ENCODE assay signal across 11 mouse cellular contexts in the genomic region with DNA sequence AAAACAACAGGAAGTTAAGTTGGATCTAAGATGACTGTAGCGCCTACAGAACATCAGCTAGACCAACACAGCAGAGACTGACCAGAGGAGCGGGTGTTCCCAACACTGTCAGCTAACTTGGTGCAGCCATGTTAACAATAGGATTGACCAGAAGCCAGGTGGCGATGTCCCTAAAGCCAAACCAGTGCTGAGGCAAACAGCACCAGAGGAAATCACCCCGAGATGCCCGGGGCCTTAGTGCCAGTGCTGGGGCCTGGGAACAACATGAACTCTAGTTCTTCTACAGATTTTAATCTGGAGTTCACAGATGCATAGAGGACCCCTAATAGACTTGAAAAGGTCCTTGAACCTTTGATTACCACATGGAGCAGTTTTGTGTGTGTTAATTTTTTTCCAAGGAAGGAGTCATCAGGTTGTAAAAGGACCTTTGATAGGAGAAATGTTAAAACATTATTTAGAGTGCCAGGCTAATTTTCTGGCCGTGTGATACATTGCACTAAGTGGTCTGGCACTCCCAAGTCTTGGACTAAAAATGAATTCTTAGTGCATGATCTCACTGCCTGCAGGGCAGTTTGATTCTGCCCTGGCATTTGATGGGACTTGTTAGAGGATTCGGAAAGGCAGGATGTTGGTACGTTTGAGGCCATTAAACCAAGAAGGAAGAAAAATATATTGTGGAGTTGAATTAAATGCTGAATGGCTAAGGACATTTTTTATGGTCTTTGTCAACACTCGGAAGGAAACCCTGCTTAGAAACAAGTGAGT.
DNase-seq lines count a peak whose midpoint lies in the region; ATAC-seq lines count a peak whose summit lies in the region.
"Had no signal": no experiment of that assay in that cellular context is flagged by ENCODE, and none has a peak within 500 bp of the region (broad histone marks: within the 10 kb centered on the region; RNA-seq: fewer than 3 reads in every experiment).

No protein-coding gene starts in this region.

- no peaks in the 10 kb centered on the region for H3K36me3 ChIP-seq in forebrain, embryonic 13.5 days (ENCODE audit: poor library complexity, severe bottlenecking)
- no peaks in the 10 kb centered on the region for H3K36me3 ChIP-seq in forebrain, embryonic 12.5 days (replicated peaks)
- no peaks in the 10 kb centered on the region for H3K36me3 ChIP-seq in stomach, embryonic 16.5 days (ENCODE audit: control insufficient read depth, insufficient read depth, low read length)
- H3K36me3 ChIP-seq: intestine, embryonic 15.5 days had no signal

- no peaks in the 10 kb centered on the region for H3K9me3 ChIP-seq in forebrain, embryonic 13.5 days (replicated peaks)
- H3K9me3 ChIP-seq in forebrain, embryonic 12.5 days, result no peaks in the 10 kb centered on the region
- no peaks in the 10 kb centered on the region for H3K9me3 ChIP-seq in stomach, embryonic 16.5 days (replicated peaks; ENCODE audit: control insufficient read depth, low read length)
- H3K9me3 ChIP-seq: intestine, embryonic 15.5 days had no signal

- no peak overlapping the region for H3K4me2 ChIP-seq in forebrain, embryonic 13.5 days
- H3K4me2 ChIP-seq in forebrain, embryonic 12.5 days, result no peak overlapping the region
- H3K4me2 ChIP-seq in stomach, embryonic 16.5 days (ENCODE audit: low read depth, low read length), result no peak overlapping the region
- H3K4me2 ChIP-seq: intestine, embryonic 15.5 days had no signal

- DNase-seq in heart, postnatal 14 days, result peak; percentile 7 to 33
- no peak for DNase-seq in heart, postnatal 36 days
- peak; percentile 30 to 34 for DNase-seq in urinary bladder, adult 18-20 months (ENCODE audit: low spot score in 2 of 2)
- no peak for DNase-seq in urinary bladder, postnatal 4 days (ENCODE audit: low spot score in 2 of 2)
- no peak for DNase-seq in ovary, postnatal 36 days (ENCODE audit: low spot score)
- DNase-seq: right cerebral cortex, postnatal 4 days had no signal

- H3K4me1 ChIP-seq in forebrain, embryonic 13.5 days, result peaks cover 32% of the 10 kb centered on the region
- peaks cover 15% of the 10 kb centered on the region for H3K4me1 ChIP-seq in forebrain, embryonic 12.5 days
- peaks cover 9% of the 10 kb centered on the region; the same call in 1 of the 2 replicates for H3K4me1 ChIP-seq in stomach, embryonic 16.5 days (ENCODE audit: control insufficient read depth, insufficient read depth, low read length)

- WGBS in forebrain, embryonic 13.5 days, result 78% methylated on average over 9 of the region's 9 CpGs
- 87% methylated on average over 9 of the region's 9 CpGs for WGBS in forebrain, embryonic 12.5 days
- WGBS in stomach, embryonic 16.5 days, result 76% methylated on average over 9 of the region's 9 CpGs

- no peak overlapping the region for H3K4me3 ChIP-seq in forebrain, embryonic 13.5 days
- H3K4me3 ChIP-seq in forebrain, embryonic 12.5 days (replicated peaks), result no peak overlapping the region
- no peak overlapping the region for H3K4me3 ChIP-seq in stomach, embryonic 16.5 days (replicated peaks; ENCODE audit: low read length)
- H3K4me3 ChIP-seq: intestine, embryonic 15.5 days had no signal

- peak; percentile 44; the same call in 1 of the 2 replicates for ATAC-seq in forebrain, embryonic 13.5 days
- ATAC-seq in forebrain, embryonic 12.5 days (ENCODE audit: low FRiP score), result no peak
- ATAC-seq in stomach, embryonic 16.5 days (ENCODE audit: insufficient read depth, low FRiP score), result no peak; the same call in 1 of the 2 replicates
- ATAC-seq: intestine, embryonic 15.5 days had no signal

- no peak overlapping the region for H3K27ac ChIP-seq in forebrain, embryonic 13.5 days
- H3K27ac ChIP-seq in forebrain, embryonic 12.5 days, result no peak overlapping the region
- peak overlapping the region; percentile 71; the same call in 1 of the 2 replicates for H3K27ac ChIP-seq in stomach, embryonic 16.5 days (ENCODE audit: low read length)
- H3K27ac ChIP-seq: intestine, embryonic 15.5 days; liver, embryonic 14.5 days had no signal

- no peaks in the 10 kb centered on the region for H3K27me3 ChIP-seq in forebrain, embryonic 13.5 days
- H3K27me3 ChIP-seq in forebrain, embryonic 12.5 days, result no peaks in the 10 kb centered on the region
- H3K27me3 ChIP-seq in stomach, embryonic 16.5 days (ENCODE audit: control insufficient read depth, insufficient read depth, low read length), result no peaks in the 10 kb centered on the region
- H3K27me3 ChIP-seq: intestine, embryonic 15.5 days had no signal

- intact Hi-C loops in heart, postnatal 14 days (cut with DNase I), result no loop called here
- intact Hi-C loops in heart, postnatal 36 days (cut with DNase I), result no loop called here

- no peak overlapping the region for H3K9ac ChIP-seq in forebrain, embryonic 13.5 days
- no peak overlapping the region for H3K9ac ChIP-seq in forebrain, embryonic 12.5 days
- no peak overlapping the region for H3K9ac ChIP-seq in stomach, embryonic 16.5 days (ENCODE audit: low read length)
- H3K9ac ChIP-seq: intestine, embryonic 15.5 days; liver, embryonic 14.5 days had no signal

Comparison
In these comparisons a context has a peak if more than half of its experiments do, and no peak if none do; other contexts are left out.
1. DNase-seq: peak in heart, postnatal 14 days (2 of 2) and urinary bladder, adult 18-20 months (2 of 2); none in heart, postnatal 36 days (0 of 2), urinary bladder, postnatal 4 days (0 of 2) and ovary, postnatal 36 days (single experiment).